8 mouse cellular contexts compared by ENCODE assay signal in genomic region chr9:71616185-71616584, GRCm38 (mm10). TPM values are rescaled to one million over a fixed set of nuclear protein-coding genes. Genes with fewer than 3 reads are reported as not detected.
DNase-seq lines count a peak whose midpoint lies in the region; ATAC-seq and TF ChIP-seq lines count a peak whose summit lies in the region.

No protein-coding gene starts in this region.

- intact Hi-C loops in heart, postnatal 36 days (cut with DNase I) = loop anchor here (1.0 kb wide), 1 partner anchor 73 kb away; no protein-coding TSS in a partner anchor

- H3K4me1 ChIP-seq in bone marrow macrophage, adult 2 months (ENCODE audit: control insufficient read depth, insufficient read depth, low read length) = no peaks in the 10 kb centered on the region

- peak; percentile 82 for TF ChIP-seq CTCF in bone marrow macrophage, adult 2 months (IDR thresholded peaks at IDR 0.05; ENCODE audit: low read depth, low read length)

- no peak overlapping the region for H3K4me3 ChIP-seq in bone marrow macrophage, adult 2 months (ENCODE audit: insufficient read depth, low read length)

- H3K27ac ChIP-seq in bone marrow macrophage, adult 2 months (ENCODE audit: insufficient read depth, low read depth, low read length) = no peak overlapping the region

- peak; percentile 41 for DNase-seq in cerebellum, adult 11 months
- peak; percentile 27 for DNase-seq in fibroblast of lung, adult 2 months (ENCODE audit: low read depth)
- DNase-seq in heart, postnatal 36 days = peak; percentile 84 to 87
- peak; percentile 16 to 51 for DNase-seq in left cerebral cortex, adult 8-10 months (ENCODE audit: low spot score in 2 of 2)
- DNase-seq in mesoderm, embryonic 11.5 days (ENCODE audit: low read depth, low spot score) = peak; percentile 90
- DNase-seq in spleen, postnatal 4 days (ENCODE audit: low spot score in 2 of 2) = peak; percentile 69 to 89

- TF ChIP-seq POLR2A in bone marrow macrophage, adult 2 months (IDR thresholded peaks at IDR 0.05; ENCODE audit: borderline replicate concordance, low read depth, low read length) = no peak

- no peak for ATAC-seq in cerebellum, adult (ENCODE audit: insufficient number of reproducible peaks, low FRiP score, low TSS enrichment)

RNA-seq across cellular contexts. Expression of gene Myzap, which starts 24.0 kb away (rescaled TPM):
- polyA plus RNA-seq in bone marrow macrophage, adult 2 months (2012; ENCODE audit: insufficient read depth, insufficient read length, missing spikeins) = not detected in 2 replicates
- total RNA-seq in heart, postnatal 36 days (2021) = 100 to 1,000 TPM; 401 to 451 TPM
- 1 to 10 TPM; 1.4 to 2.0 (median 1.4) TPM for total RNA-seq in left cerebral cortex, adult 8-10 months (2022)

Comparison
In these comparisons a context has a peak if more than half of its experiments do, and no peak if none do; other contexts are left out.
1. DNase-seq: peak in every context shown above with its lines; median percentile 90 in mesoderm, embryonic 11.5 days; 86 in heart, postnatal 36 days; 79 in spleen, postnatal 4 days; 41 in cerebellum, adult 11 months; 34 in left cerebral cortex, adult 8-10 months; 27 in fibroblast of lung, adult 2 months.
2. RNA of gene Myzap, which starts 24.0 kb away (total RNA-seq): 401 to 451 TPM in heart, postnatal 36 days; 1.4 to 2.0 TPM in left cerebral cortex, adult 8-10 months; every median in the first group is over 100 times any median in the second.